Mouse (Mus musculus): ENCODE data around the gene Egfl7.

Egfl7 gene

DNA sequence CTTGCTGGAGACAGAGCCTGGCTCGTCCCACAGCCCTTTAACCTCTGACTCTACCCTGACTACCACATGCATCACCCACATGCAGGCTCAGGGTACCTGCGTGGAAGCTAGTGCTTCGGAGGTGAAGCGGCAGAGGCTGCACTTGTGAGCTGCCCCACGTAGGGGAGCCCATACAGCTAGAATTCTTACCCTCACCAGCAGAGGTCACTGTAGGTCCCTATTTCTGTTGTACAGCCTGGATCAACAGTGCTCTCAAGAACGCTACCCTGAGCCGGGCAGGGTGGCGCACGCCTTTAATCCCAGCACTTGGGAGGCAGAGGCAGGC is 14.2 kb downstream of the Egfl7 start:
- peak; percentile 35 for DNase-seq (ENCODE audit: low read depth, low spot score)

DNA sequence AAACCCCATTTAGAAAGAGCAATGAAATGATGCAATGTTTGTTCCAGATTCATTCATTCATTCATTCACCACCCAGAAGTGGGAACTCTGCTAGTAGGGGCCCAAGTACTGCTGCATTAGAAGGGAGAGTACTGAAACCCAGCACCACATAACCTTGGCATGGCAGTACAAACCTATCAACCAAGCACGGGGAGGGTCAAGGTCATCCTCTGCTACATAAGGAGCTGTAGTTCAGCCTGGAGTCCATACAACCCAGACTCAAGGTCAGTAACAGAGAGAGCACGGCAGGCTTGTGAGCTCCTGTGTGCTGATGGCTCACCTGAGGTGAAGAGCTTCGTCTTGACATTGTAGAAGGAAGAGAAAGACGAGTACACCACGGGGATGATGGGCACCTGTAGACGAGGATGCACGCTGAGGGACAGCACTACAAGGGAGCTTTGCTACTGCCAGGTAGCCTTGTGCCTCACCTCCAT is 14.7 kb downstream of the Egfl7 start:
- DNase-seq (ENCODE audit: low read depth, low spot score): no peak

DNA sequence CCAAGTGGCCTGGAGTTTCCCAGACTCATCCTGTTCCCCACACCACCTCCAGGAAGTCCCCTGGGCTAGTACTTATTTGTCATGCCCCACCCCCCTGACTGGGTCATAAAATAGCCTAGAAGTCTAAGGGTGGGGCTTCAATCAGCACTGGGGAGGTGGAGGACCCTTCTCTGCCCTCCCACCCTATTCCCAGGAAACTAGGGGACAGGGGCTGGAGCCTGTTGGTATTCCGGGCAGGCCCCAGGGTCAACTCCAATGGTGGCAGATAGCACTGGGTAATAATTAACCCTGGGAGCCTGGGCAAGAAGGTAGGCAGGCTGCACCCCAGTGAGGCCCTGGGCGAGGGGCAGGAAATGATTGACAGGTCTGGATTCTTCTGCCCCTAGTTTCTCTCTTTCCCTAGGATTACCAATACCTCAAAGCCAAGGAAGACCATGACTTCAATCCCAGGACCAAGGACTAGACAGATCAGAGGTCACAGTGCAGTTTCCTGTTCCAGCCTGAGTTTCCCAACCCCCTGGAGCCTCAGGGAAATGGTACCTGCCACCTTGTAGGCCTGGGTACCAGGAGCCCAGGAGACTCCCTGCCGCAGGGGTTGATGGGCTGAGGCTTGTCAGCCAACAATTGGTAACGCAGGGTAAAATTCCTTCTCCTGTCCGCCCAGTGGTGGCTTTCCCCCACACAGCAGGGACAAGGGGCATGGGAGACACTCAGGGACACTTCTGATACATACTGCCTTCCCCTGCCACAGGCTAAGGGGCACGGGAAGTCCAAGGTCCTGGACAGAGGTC is 15.3 kb downstream of the Egfl7 start:
- DNase-seq (ENCODE audit: low read depth, low spot score): no peak

DNA sequence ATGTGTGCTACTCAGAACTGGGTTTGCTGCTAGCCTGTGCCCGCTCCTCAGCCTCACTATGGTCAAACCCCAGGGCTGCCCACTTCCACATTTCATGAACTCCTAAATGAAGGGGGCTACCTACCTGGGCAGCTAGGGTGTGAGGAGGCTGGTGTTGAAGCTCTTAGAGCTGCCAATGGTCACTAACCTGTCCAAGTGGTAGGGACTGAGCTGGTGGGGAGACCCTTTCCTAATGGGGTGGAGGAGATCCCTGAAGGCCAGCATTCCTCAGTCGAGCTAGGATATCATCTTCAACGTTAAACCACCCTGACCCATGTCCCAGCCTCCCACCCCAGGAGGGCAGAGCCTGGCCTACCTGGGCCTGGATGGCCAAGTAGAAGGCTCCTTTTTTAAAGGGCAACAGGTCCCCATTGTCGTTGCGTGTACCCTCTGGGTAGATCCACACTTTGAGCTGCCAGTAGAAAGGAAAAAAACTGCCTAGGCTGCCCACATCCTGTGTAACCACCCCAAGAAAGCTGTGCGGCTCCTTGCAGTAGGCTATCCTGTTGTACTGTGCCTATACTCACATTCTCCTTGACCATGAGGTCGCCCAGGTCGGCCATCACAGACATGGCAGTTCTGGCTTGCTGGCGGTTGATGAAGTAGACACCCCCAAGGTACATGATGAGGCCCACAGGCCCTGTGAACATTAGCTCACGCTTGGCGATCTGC is 16.1 kb downstream of the Egfl7 start:
- no peak for DNase-seq (ENCODE audit: low read depth, low spot score)

DNA sequence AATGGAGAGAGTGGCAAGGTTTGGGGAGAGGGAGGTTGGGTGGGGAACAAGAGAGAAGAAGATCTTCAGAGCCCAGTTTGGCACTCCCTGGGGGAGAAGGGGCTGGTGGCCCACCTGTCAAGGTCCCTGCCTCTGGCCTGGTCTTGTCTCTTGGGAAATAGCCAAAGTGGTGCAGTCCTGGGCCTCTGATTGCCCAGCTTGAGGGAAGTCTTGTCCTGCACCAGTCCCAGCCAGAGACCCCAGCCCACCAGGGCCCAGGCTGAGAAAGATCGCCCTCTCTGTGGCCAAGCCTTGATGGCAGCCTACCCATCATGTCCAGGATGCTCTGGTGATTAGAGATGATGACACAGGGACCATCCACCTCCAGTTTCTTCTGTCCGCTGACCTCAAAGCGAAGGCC is 17.1 kb downstream of the Egfl7 start:
- DNase-seq (ENCODE audit: low read depth, low spot score): no peak

DNA sequence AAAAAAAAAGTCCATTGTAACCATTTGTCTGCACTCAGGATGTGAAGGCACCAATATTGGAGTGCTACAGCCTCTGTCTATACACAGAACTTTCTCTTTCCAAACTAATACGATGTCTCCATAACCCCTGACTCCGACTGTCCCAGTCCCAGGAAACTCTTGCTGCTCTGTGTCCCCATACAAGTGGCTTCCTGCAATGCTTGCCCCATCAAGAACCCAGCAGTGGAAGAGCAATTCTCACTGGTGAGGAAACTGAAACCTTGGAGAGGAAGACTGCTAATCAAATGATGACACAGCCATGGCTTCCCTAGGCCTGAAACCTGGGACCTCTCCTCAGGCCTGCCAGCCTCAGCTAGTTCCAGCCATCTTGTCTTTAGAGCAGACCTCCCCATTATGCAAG is 18.0 kb downstream of the Egfl7 start:
- no peak for DNase-seq (ENCODE audit: low read depth, low spot score)

DNA sequence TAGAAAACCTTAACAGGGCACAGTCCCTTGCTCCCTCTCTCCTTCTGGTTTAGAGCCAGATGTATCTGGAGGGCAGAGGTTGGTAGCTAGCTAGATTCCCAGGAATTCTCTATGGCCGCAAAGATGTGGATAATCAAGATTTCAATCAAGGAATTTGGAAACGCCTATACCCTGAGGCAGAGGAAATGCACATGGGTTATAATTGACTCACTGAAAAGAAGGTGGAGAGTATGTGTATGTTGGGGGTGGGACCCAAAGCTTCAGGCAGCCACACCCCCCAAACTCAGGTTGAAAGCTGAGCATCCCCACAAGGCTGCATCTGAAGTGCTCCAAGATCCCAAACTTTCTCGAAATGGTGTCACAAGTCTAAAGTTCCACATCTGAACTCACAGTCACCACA is 18.6 kb downstream of the Egfl7 start:
- DNase-seq (ENCODE audit: low read depth, low spot score): no peak

DNA sequence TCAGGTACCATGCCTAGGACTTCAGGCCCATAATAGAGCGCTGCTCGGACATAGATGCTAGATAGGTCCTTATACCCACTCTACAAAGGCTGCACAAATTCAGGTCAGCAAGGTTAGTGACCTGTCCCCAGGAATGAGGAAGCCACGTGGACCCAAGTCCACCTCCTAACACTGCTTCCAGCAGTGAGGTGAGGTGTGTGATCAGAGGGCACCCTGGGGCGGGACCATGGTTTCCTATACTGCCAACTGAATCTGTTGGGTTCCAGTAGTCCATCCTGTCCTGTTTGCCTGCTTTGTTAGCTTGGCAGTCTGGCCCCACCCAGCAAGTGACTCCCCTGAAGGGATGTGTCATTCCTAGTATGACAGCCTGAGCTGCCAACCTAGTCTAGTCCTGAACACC is 20.2 kb downstream of the Egfl7 start:
- no peak for DNase-seq (ENCODE audit: low read depth, low spot score)

DNA sequence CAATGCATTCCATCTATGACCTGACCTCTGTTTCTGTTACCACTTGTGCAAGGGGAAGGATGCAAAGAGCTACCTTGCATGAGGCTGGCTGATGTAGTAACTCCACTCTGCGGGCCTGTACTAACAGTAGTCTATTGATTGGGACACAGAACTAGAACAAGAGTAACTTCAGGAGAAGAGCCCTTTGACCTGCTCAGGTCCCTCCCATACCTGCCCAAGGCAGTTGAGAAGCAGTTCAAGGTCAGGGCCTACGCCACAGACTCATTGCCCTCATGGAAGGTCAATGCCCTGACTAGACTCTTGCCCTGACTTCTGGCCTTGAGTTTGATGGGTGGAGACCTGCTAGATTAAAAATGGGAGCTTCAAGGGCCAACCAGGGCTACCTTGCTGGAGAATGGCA is 20.9 kb downstream of the Egfl7 start:
- DNase-seq (ENCODE audit: low read depth, low spot score): no peak

DNA sequence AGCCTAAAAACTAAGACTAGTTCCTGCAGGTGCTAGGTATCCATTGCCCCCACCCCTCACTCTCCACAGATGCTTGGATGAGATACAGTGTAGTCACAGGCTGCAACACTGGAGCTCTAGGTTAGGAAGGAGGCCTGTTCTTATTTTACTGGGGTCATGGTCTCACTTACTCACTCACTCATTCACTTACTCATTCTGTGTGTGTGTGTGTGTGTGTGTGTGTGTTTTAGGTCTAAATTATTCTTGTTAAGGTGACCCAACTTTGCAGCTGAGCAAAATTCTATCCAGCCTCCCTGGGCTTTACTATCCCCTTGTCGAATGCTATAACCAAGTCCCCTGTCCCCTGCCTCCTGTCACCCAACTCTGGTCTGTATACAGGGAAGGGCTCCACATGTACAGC is 21.8 kb downstream of the Egfl7 start:
- DNase-seq (ENCODE audit: low read depth, low spot score): no peak

DNA sequence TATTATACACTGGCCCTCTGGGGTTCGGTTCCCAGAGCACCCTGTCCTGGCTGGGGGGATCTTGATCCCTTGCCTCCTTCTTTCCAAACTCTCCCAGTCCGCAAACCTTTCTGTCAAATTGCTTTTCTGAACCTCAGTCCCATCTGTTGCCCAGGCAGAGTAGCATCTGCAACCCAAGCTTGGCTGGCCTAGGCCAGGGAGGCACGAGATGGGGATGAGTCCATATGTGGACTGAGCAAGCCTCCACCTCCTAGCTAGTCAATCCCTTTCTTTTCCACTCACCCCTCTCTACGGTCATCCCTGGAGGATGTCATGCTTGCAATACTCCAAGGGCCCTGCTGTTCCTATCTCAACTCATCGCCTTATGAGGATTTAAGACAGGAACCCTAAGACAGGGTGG is 22.8 kb downstream of the Egfl7 start:
- no peak for DNase-seq (ENCODE audit: low read depth, low spot score)

DNA sequence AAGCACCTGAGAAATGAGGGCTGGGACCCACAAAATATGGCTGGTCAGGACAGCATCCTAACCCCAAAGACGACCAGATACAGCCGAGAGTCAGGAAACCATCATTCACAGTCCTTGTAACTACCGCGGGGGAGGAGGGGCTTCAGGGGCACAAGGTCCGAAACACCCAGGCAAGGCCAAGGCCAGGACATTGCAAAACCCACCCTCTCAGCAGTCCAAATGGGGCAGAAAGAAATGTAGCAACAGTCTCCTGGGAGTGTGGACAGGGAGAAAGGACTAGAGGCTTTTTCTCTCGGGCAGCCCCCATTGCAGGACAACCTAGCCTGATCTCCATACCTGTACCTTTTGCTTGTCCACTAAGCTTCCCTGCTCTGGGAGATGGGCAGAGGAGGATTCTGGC is 23.3 kb downstream of the Egfl7 start:
- no peak for DNase-seq (ENCODE audit: low read depth, low spot score)

DNA sequence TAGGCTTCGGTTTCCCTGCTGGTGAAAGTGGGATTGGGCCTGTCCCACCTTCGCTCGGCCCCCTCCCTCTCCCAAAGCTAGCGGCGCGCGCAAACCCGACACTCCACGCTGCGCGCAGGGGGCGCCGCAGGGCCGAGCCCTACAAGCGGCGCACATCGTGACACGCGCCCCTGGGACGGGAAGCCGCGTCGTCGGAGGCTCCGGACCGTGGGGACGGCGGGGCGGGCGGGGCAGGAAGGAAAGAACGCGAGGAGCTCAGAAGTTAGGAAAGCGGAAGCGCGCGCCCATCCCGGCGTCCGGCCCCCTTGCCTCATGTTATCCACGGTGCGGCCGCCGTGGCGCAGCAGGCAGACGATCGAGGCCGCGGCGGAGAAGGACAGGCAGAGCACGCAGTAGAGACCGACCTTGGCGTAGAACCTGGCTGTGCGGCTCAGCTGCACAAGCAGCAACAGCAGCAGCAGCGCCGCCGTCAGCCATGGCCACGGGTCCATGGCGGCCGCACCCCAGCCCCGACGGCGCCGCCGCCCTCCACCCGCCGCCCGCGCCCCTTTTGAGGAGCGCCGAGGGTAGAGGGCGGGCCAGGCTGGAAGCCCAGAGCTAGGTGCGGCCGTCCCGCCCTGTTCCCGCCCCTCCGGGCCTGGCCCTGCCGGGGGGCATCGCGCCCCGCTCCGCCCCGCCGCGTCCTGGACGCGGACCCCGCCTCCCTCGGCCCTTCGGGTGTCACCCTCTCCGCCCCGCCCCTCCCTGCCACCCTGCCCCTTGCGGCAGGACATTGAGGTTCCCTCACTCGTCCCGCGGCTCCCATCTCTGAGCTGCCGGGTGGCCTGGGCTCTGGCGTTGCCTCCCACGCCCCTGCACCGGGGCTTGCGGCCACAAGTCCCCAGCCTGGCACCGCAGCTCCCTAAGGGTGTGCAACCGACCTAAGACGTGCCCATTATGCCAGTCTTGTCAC is 24.2 kb downstream of the Egfl7 start, which contains the start of gene Agpat2:
Gene Agpat2 (minus strand): TSS at position 698 of the 952 bp plus-strand sequence.
- peak; percentile 57 for DNase-seq (ENCODE audit: low read depth, low spot score)

DNA sequence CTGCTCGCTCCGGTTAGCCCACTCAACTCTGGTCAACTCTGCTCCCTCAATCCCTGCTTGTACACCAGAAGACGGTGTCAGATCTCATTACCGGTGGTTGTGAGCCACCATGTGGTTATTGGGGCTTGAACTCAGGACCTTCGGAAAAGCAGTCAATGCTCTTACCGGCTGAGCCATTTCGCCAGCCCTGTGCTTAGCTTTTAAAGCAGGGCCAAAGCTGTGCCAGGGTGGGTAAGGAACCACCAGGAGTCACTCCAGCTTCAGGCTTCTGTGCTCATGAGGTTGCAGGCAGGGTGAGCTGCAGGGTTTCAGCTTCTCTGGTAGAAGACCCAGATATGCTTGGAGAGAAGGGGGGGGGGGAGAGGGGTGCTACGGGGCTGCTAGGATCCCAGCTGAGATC is 25.5 kb downstream of the Egfl7 start:
- no peak for DNase-seq (ENCODE audit: low read depth, low spot score)

DNA sequence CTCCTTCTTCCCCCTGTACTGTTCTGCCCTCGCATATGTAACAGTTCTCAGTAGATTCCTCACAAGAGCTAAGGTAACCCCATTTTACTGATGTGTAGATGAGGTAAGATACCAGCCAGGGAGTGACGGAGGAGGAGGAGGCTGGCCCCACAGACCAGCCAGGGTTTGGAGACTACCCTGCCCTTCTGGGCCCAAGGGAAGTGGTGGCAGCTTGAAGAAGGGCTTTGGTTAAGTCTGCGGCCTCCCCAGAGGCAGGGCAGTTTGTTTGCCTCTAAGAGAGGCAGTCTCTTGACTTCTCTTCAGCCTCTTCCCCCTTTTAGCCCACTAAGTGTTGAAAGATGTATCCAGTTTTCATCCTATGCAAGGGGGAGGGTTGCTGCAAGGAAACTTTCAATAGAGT is 26.8 kb downstream of the Egfl7 start:
- DNase-seq (ENCODE audit: low read depth, low spot score): no peak

DNA sequence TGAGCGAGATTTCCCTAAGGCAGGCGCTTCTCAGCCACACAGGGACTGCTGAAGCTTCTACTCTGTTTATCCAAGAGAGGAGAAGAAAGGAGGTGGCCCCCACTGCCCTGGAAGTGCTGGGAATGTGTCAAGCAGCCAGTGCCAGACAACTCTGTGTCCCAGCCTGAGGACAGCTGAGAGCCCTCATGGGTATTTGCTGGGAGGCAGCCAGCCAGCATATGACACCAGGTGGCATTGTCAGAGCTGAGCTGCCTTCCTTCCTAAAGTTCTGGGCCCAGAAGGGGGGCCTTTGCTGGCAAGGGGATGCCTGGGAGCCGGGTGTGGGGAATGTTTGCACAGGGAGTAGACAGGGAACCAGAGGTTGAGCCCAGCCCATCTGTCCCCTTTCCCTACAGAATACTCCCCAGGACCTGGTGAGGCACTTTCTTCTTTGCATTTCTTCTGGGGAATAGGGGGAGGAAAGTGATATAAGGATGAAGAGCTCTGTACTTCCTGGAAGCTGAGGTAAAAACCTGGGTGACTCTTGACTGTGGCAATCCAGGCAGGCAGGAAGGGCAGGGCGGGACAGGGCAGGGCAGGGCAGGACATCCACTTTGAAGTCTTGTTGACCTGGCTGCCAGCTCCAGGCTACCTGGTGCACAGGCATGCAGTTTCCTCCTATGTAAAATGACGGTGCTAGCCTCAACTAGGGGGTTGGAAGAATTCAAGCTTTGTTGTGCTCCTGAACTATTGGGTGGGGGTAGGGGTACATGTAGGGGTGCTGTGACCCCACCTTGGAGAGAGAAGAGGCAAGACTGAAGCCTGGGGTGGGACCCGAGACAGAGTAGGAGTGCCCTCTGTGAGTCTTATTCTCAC is 27.5 kb downstream of the Egfl7 start:
- DNase-seq (ENCODE audit: low read depth, low spot score): no peak

DNA sequence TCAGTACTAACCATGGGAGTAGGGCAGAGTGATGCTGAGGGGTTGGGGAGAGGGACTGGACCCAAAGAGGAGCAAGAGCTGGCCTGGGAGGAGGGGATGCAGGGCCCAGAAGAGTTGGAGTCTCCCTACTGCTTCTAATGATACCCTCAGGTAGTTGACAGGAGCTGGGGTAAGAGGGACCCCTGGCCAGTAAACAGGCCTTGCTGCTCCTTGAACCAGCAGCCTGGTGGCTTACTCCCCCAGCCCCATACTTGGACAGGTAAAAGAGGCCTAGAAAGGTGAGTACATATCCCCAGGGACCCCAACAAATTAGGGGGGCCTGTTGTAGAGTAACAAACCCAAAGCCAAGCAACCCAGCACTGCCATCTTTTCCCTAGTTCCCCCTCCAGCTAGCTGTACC is 29.0 kb downstream of the Egfl7 start:
- no peak for DNase-seq (ENCODE audit: low read depth, low spot score)

DNA sequence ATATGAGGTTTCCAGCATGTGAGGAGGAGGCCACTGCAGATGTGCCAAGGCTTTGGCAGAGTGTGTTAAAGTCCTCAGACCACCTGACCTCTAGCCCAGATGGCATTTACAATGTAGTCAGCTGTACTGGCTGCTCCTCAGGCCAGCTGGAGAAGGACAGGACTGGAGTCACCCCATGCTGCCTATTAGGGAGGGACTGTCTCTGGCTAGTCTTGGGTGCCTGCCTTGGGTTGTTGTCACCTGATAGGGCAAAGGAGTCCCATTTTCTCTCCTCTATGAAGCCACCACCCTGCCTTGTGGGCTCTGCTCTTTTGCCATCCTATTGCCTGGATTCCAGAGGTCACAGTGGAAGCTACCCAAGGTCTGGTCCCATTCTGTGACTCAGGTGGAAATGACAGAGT is 29.4 kb downstream of the Egfl7 start:
- DNase-seq (ENCODE audit: low read depth, low spot score): no peak

DNA sequence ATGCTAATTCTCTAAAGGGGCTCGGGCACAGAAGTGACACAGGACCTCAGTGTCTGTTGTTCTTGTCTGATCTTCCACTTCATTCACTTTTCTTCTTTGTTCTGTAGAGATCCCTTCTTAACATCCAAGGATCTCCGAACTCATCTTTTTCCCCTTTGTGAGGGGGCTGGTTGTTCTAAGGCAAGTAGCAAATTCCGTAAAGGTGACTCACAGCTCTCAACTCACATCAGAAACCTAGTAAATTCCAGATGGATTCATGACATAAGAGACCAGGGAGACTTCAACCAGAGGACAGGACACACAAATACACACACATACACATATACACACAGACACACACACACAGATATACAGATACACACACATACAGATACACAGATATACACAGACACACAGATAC is 30.7 kb downstream of the Egfl7 start:
- no peak for DNase-seq (ENCODE audit: low read depth, low spot score)

DNA sequence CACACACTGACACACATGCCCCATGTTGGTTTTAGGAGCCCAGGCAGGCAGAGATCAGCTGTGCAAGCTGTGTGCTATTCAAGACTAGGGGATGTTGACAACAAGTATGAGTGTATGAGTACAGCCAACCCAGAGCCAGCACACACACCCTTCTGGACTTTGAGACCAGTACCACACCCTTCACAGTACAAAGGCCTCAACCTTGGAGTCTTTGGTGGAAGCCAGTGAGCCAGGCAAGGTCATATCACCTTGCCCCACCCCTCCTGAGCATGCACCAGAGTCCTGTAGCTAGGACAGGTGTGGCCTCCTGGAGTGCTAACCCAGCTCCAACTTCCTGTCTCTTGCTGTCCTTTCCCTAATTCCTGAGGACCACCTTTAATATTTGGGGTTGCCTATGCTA is 31.2 kb downstream of the Egfl7 start:
- DNase-seq (ENCODE audit: low read depth, low spot score): no peak

DNA sequence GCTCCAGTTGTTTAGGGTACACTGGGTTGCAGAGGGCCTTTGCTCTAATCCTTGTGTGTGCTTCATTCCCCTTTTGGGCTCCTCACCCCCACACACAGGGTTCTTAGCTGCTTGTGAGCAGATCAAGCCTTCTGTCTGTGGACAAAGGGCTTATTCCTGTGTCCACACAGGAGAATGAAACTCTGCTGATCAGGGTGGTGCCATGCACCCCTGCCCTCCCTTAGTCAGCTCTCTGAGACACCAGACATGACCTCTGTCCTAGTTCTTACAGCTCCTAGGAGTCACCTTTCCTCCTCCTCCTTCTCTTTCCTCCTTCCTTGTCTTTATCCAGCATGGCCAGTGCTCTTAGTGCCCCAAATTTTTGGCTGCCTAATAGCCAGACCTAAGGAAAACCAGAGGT is 32.1 kb downstream of the Egfl7 start:
- no peak for DNase-seq (ENCODE audit: low read depth, low spot score)

All from forelimb bud, embryonic 11.5 days (tissue).